7 mouse cellular contexts compared by ENCODE assay signal in the genomic region with DNA sequence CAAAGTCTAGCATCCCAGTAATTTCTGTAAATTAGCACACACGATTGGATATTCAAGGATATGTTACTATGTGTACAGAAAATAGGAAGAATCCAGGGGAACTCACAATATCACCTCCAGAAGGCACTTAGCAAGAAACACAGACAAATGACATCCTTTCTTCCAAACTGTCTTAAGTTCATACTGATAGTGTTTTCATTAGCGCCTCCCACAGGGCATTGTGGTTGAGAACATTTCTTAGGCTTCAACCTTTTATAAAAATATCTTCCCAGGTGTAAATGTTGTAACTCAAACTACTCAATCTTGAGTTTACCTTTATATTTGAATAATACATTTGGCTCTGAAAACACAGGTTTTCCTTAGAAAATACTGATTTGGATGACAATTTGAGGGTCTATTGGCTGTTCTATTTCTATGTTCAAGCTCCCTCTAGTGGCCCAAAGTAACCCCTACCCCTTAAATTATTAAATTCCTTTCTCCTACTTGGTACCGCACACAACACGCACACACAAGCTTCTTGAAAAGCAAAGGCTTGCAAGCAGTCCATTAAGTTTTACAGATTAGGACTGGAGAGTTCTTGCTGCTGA. TPM values are rescaled to one million over a fixed set of nuclear protein-coding genes. Genes with fewer than 3 reads are reported as not detected.
DNase-seq lines count a peak whose midpoint lies in the region; ATAC-seq and TF ChIP-seq lines count a peak whose summit lies in the region.

No protein-coding gene starts in this region.

- no peaks in the 10 kb centered on the region for H3K9me3 ChIP-seq in kidney, embryonic 14.5 days (ENCODE audit: control insufficient read depth, low read length)

- no peak overlapping the region for H3K9ac ChIP-seq in kidney, embryonic 14.5 days (ENCODE audit: low read depth, low read length)

- H3K4me2 ChIP-seq in kidney, embryonic 14.5 days (replicated peaks; ENCODE audit: low read depth, low read length), result no peak overlapping the region

- in situ Hi-C loops in Patski (cut with MboI; ENCODE audit: low pct_unique_long_range_greater_than_20kb), result loop anchor here (10.0 to 25.0 kb wide), 2 partner anchors 189 to 522 kb away; no protein-coding TSS in a partner anchor

- POLR2A ChIA-PET in Patski (lab: Charles Lee), result no interaction called here

- whole genome bisulfite sequencing in kidney, embryonic 14.5 days, result 74% methylated on average over 4 of the region's 4 CpGs

- H3K4me3 ChIP-seq in kidney, embryonic 14.5 days (ENCODE audit: low read length), result no peak overlapping the region

- DNase-seq in kidney, adult 8-10 months, result peak; percentile 12 to 13
- DNase-seq in Patski (ENCODE audit: low read depth, low spot score), result peak; percentile 12
- DNase-seq in induced T-regulatory cell, adult 2 months (ENCODE audit: low read depth), result peak; percentile 67
- no peak for DNase-seq in ovary, postnatal 36 days (ENCODE audit: low spot score)

- peak; percentile 73 for TF ChIP-seq CTCF in Patski (IDR thresholded peaks at IDR 0.05)

- CTCF ChIA-PET in Patski (lab: Charles Lee), result interaction anchor here (0.7 to 1.6 kb wide), 15 partner anchors 9 to 261 kb away, joined by 3 to 12 read pairs (median 5); partner anchors contain the start of gene Rc3h1

- no peaks in the 10 kb centered on the region for H3K4me1 ChIP-seq in kidney, embryonic 14.5 days (ENCODE audit: control insufficient read depth, insufficient read depth, low read length)

- H3K27ac ChIP-seq in kidney, embryonic 14.5 days (ENCODE audit: low read depth, low read length), result no peak overlapping the region

- H3K36me3 ChIP-seq in kidney, embryonic 14.5 days (ENCODE audit: control insufficient read depth, insufficient read depth, low read length), result peaks cover 35% of the 10 kb centered on the region

- ATAC-seq in kidney, embryonic 14.5 days (ENCODE audit: low FRiP score, low TSS enrichment), result no peak
- peak; percentile 62 for ATAC-seq in CD4-positive, CD25-positive, alpha-beta regulatory T cell, adult 4 months
- peak; percentile 54 for ATAC-seq in Patski
- 0 out of 2 replicates have a peak, but pooled peaks have one; percentile 13 for ATAC-seq in neutrophil, adult 5-6 weeks (ENCODE audit: extremely low read depth, insufficient number of reproducible peaks, low FRiP score, poor library complexity, severe bottlenecking)

- no peaks in the 10 kb centered on the region for H3K27me3 ChIP-seq in kidney, embryonic 14.5 days (ENCODE audit: control insufficient read depth, insufficient read depth, low read length)
- H3K27me3 ChIP-seq in Patski, result no peaks in the 10 kb centered on the region

RNA-seq across cellular contexts. Expression of gene Rc3h1, which starts 27.8 kb away (rescaled TPM):
- polyA plus RNA-seq in kidney, embryonic 14.5 days (2014; fragmentation: Nextera tagmentation; extraction: Ambion mirVana), result 11.6 and 14.0 TPM in 2 replicates
- 10 to 100 TPM; 13.1 to 14.3 TPM for polyA plus RNA-seq in CD4-positive, CD25-positive, alpha-beta regulatory T cell, adult 4 months (2017; shearing (Covaris generic))
- 15.9 TPM for polyA plus RNA-seq in Patski (2021)
- 43.5 and 49.2 TPM in 2 replicates for total RNA-seq in neutrophil, adult 5-6 weeks (2017)

RNA-seq across cellular contexts. Expression of gene Serpinc1, which starts 44.4 kb away (rescaled TPM):
- 1.9 and 2.2 TPM in 2 replicates for polyA plus RNA-seq in kidney, embryonic 14.5 days (2014; fragmentation: Nextera tagmentation; extraction: Ambion mirVana)
- polyA plus RNA-seq in CD4-positive, CD25-positive, alpha-beta regulatory T cell, adult 4 months (2017; shearing (Covaris generic)), result 10 to 100 TPM; 15.0 to 16.9 TPM
- 1.3 TPM for polyA plus RNA-seq in Patski (2021)
- 2.8 and 4.7 TPM in 2 replicates for total RNA-seq in neutrophil, adult 5-6 weeks (2017)
